Mouse (Mus musculus) cerebral cortex, adult 2 months (tissue): ENCODE measurements around the gene Hexim2.

Experiments
- WGBS: fragments of 180-500 bp; shearing (Covaris S2); methylation state at CpG from one replicate; pipeline ENCODE4 v1.1.7; 2018; 5-methylcytosine and 5-hydroxymethylcytosine counted together

The Hexim2 gene

DNA sequence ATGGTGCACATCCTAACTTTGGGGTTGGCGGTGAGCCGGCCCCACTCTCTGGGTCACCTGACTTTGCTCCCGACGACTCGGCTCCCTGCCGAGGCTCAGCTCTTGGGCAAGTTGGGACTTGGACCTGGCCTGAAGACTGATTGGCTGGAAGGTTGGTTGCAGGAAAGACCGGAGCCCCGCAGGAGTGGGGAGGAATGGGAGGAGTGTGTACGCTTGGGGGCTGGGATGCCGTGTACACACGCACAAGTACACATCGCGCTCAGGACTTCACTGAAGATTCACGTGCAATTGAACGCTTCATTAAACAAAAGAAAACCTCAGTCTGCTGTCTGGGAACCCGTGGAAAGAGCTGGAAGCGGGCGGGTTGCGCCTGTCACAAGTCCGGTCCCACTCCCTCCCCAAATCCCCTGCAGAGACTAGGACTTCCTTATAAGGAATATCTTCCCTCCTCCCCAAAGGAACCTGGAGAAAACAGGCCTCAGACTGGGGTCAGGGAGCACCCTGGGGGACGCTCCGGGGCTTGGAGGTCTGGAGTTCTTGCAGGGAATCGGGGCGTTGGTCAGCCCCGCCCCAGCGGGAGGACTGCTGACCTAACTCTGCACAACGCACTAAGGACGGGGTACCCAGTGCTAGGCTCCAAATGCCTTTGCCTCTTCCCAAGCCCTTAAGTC, 20.2 kb upstream of the Hexim2 start:
- WGBS = 10% methylated on average over 28 of the region's 28 CpGs

DNA sequence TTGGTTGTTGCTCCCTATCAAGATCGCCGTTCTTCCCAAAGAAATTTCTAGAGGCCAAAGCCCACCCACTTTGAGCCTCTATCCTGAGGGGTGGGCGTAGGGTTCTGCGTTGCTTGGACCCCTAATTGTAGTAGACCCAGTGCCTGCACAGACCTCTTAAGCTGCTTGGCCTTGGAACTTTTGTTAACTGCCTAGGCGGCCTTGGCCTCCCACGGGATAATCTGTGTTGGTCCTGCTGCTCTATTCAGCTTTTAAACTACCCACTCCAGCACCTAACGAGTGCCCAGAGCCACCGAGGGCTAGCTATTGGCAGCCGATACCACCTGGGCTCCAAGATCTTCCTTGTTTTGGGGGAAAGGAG, 19.7 kb upstream of the Hexim2 start:
- 29% methylated on average over 9 of the region's 9 CpGs for WGBS

DNA sequence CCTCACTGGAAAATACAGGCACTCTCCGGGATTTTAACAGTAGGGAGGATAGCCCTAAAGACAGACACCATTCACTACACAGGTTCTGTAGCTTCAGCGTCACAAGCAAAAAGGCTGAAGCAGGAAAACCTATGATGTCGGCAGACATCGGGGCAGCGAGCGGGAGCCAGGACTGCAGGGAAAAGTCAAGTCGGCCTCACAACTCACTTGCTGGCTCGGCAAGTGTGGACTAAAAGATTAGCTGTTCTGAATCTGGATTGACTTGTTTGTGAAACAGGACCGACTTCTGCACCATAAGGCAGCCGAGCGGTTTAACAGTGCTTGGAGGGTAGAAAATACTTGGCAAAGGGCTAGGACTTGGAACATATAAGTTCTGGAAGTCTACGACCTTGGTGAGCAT, 19.2 kb upstream of the Hexim2 start:
- 54% methylated on average over 12 of the region's 12 CpGs for WGBS

DNA sequence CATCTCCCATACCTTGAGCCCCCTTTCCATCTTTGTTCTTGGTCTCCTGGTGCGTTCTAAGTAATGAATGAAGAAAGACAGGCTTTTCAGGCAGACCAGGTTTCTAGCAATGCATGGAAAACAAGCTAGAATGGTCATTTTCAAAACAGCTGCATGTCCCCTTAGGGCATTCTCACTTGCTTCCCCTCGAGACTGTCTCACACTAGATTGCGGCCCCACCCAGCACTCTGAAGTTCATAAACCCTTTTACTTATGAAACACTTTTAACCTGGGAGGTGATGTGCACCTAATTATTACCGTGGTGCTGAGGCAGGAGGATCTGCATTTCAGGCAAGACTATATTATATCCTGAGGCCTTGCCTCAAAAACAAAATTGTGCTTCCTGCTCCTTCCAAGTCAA, 18.5 kb upstream of the Hexim2 start:
- 81% methylated on average over 4 of the region's 4 CpGs for WGBS

DNA sequence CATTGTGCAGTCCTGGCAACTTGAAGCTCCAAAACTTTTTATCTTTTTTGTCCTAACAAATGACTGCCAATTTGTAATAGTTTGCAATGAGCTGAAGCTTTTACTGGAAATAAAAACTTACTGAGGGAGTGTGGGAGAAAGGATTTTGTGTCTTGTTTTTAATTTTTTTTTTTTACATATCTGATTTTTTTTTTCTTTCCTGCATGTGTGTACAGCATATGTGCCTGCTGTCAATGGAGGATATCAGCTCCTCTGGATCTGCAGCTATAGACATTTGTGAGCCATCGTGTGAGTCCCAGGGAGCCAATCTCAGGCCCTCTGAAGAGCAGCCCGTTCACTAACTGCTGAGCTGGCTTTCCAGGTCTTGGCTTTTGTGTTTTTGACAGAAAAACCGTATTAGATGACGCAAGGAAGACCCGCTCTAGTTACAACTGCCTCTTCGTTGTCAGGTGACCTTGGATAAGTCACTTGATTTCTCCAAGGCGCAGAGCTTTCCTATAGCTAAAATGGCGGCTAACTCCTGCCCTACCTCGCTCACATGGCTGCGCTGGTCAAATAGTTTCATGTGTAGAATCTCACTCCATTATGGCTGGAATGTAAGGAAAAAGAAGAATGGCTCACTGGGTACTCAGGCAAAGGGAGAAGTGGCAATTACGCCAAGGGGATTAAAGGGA, 17.8 kb upstream of the Hexim2 start:
- WGBS = 82% methylated on average over 11 of the region's 11 CpGs

DNA sequence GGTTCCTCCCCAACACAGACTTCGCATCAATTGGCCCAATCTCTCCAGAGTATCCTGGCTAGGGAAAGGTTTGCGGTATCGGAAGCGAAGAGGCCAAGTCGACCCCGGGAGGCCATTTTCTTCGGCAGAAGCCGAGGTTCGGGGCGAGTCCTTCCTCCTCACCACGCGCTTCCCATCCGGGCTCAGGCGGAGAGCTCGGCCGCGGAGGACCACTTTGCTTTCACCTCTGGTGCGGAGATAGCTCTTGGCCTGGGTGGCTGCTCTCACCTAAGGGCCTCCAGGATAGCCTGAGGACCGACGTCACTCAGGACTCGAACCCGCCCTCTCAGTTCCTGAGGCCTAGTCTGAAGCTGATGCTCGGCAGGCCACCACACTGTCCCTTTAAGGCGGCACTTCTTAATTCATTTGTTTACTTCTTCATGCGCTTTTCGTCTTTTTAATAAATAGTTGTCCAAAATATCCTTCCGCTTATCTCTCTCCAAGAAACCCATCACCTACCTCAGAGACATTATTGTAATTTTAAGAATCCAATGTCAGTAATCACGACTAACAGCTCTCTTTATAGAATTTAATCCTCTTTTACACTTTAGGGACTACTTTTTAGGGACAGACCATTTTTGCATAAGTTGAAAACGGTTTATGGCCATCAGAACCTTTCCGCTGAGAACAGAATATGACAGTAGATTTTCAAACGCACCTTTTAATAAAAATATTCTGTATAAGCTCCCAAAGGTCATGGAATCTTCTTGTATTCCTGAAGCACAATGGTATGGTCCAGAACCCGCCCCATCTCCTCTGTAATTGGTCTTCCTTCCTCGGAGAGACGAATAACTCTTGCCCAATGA, 16.8 kb upstream of the Hexim2 start:
- under 1% methylated on average over 34 of the region's 34 CpGs for WGBS

DNA sequence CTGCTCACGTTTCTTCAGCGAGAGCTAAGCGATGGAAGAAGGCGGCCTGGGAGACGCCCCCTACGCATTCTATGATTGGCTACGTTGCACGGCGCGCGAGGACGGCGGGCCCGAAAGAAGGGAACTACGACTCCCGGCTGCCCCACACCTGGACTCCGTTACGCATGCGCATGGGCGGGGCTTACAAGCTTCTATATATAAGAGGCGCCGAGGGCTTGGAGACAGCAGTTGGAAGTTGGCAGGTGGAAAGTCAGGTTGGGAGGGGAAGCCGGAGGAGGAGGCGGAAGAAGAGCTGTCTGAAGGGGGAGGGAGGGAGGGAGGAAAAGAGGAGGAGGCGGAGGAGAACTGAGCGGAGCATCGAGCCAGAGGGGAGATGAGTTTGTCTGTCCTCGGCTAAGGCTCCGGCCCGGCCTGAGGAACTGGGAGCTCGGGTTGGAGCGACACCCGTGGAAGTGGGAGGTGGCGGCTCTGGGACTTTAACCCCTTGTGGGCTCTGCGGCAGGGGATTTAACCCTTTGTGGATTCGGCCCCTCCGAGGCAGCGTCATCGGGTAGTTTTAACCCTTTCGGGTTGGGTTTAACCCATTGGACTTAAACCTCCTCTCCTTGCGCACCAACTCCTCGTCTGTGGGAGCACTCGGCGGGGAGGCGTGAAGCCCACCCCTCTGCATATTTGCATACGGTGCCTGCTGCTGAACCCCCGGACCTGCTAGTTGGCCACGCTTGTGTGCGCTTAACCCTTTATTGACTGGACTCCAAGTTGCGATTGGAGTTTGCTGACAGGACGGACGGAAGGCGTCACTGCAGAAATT, 16.0 kb upstream of the Hexim2 start, which contains the start of gene Hexim1:
Hexim1 (plus strand) TSS at position 224 of the 811 bp plus-strand sequence.
- under 1% methylated on average over 53 of the region's 53 CpGs for WGBS

DNA sequence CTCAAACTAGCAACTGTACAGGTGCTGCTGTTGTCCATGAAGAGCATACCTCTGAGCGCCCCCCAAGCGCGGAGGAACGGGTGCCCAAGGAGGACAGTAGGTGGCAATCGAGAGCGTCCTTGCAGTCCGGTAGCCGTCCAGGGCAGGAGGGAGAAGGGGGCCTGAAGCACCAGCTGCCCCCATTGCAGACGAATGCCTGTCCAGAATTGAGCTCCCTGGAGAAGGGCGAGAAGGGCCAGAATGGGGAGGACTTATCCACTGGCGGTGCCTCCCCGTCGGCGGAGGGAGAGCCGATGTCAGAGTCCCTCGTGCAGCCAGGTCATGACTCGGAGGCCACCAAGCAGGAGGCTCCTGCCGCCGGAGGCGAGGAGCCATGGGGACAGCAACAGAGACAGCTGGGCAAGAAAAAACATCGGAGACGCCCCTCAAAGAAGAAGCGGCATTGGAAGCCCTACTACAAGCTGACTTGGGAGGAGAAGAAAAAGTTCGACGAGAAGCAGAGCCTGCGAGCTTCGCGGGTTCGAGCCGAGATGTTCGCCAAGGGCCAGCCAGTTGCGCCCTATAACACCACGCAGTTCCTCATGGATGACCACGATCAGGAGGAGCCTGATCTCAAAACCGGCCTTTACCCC, 15.2 kb upstream of the Hexim2 start:
- WGBS = under 1% methylated on average over 35 of the region's 35 CpGs

DNA sequence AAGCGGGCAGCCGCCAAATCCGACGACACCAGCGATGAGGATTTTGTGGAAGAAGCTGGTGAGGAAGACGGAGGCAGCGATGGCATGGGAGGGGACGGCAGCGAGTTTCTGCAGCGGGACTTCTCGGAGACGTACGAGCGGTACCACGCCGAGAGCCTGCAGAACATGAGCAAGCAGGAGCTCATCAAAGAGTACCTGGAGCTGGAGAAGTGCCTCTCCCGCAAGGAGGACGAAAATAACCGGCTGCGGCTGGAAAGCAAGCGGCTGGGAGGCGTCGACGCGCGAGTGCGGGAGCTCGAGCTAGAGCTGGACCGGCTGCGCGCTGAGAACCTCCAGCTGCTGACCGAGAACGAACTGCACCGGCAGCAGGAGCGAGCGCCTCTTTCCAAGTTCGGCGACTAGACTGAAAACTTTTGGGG, 14.6 kb upstream of the Hexim2 start:
- under 1% methylated on average over 38 of the region's 38 CpGs for WGBS

DNA sequence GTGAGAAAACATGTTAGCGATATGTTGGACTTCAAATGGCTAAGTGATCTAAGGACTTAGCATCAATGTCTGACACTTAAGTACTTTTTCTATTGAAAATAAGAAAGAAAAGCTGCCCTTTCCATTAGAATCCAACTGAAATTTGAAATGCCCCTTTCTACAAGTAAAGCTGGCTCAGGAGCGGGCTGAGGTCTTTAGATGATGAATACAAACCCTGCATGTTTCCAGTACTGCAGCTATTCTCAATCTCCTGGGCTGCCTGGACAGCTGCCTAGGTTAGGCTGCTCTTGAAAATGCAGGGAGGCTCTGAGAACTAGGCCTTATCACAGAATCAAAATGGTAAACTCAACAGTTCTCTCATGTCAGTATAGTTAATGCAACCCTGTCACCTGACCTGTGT, 13.4 kb upstream of the Hexim2 start:
- WGBS = 57% methylated on average over 2 of the region's 2 CpGs

DNA sequence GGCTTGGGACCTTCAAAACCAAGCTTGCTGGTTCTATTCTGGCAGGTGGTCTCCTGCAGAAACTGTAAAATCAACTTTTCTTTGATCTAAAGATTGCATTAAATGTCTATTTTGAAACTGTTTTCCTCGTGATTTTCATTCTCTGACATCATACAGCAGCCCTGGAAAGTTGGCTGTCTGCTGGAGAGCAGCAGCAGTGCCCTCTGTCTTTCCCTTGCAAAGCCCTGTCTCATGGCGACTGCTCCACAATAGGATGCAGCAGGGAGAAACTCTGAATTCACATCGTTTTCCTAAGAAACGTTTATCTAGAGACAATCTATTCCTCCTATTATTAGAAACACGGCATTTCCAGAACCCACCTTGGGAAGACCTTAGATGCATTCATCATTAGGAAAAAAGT, 12.6 kb upstream of the Hexim2 start:
- 21% methylated on average over 5 of the region's 5 CpGs for WGBS

DNA sequence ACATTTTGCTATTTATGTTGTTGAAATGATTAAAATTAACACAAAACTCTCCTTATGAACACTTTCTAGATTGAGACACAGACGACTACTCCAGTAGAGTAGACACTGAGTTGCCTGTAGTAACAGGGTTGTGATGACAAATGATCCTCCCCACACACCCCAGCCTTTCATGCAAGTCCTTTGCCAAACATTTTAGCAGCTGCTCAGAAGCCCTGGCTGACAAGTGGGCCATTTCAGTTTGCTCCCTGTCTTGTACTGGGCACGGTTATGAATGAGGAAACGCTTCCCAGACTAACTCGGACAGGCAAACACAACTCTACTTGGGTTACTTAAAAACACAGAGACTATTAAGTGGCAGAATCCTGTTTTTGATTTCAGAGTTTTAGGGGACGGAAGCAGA, 11.9 kb upstream of the Hexim2 start:
- WGBS = 22% methylated on average over 5 of the region's 5 CpGs

DNA sequence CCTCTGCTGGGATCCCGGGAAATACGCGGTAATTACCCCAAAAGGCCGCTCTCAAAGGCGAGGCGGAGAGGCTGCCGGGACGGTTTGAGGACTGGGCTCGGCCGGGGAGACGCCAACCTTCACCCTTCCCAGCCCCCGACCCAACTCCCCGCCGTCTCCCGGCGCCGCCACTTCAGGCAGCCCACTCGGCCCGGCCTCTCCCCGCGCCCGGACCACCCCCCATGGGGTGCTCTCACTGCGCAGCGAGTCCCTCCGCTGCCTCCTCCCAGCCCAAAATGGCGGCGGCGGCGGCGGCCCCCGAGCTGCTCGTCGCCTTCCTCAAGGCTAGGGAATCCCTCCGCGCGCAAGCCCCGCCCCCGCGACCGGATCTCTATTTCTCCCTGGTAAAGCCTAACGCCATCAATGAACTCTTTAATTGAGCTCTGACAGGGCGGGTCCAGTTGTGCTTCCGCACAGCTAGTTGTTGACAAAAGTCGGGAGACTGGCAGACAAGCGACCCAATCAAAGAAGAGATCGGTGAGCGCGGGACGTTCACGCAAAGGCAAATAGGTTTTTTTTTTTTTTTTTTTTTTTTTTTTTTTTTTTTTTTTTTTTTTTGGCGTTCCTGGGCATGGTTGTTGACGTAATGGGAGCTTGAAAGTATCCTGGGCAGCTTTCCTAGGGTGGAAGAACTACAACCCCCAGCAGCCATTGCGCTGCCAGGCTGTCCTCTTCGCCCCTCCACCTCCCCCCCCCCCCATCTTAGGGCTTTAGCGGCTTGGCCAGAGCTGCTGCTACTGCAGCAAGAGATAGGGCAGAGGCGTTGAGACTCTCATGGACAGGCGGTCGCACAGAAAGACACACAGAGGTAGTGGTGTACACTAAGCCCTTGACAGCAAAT, 587 bp downstream of the Hexim2 start:
- WGBS = under 1% methylated on average over 58 of the region's 58 CpGs

DNA sequence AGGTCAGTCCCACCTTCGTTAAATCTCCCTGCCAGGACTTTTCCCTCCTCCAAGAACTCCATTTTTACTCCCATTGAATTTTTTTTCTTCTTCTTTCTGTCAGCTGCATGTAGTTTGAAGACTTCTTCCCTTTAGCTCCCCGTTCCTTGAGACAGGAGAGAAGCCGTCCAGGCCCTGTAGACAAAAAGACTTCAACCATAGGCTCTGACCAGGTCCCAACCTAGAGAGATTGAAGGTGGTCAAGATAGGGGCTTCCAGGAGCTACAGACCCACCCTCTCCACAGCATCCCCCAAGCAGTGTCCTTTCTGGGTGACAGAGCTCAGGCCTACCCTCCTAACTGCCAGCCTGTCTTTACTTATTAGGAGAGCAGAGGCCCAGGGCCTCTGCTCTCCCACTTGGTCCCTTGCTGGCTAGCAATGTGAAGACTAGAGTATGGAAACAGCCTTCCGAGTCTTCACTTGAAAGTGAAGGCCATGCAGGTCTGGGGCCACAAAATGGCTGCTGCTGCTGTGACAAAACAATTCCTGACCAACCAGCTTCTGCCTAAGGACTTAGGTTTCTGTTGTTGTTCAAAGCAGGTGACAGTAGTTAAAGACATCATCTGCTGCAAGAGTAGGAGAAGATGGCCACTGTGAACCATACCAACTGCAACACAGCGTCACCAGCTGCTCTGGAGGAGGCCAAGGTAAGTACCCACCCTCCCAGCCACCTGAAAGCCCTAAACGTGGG, 1.4 kb downstream of the Hexim2 start:
- WGBS = 40% methylated on average over 6 of the region's 6 CpGs

DNA sequence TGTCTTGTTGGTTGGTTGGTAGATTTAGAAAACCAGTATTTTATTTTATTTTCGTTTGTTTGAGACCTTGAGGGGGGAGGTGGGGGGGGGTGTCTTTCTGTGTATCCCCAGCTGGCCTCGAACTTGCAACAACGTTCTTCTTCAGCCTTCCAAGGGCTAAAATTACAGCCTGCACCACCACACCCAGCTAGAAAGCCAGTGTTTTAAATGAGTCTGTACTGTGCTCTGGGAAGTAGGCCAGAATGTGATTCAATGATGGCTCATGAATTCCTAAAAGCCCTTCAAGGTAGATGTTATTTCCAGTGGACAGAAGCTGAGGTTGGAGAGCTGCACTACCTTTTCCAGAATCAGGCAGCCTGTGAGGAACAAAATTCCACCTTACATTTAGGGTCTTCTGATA, 2.0 kb downstream of the Hexim2 start:
- whole genome bisulfite sequencing = 27% methylated on average over 3 of the region's 3 CpGs

DNA sequence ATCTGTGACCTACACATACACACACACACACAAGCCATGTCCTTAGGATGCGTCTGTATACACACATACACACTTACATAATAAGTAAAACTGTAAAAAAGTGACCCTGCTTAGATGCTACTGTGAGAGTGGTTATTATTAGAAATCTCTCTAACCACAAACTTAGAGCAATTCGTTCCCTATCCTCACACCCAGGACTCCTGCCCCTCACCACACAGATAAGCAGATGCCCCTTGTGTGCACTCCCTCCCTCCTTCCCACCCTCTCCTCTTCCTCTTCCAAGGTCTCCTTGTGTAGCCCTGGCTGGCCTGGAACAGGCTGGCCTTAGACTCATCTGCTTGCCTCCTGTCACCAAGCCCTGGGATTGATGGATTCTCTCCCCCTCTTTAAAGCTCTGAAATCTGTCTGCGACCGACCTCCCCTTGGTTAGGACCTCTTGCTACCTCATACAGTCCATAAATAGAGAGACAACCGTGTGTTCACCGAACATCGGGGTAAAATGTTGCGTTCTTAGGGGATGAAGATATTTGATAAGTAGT, 3.9 kb downstream of the Hexim2 start:
- 78% methylated on average over 8 of the region's 8 CpGs for WGBS

DNA sequence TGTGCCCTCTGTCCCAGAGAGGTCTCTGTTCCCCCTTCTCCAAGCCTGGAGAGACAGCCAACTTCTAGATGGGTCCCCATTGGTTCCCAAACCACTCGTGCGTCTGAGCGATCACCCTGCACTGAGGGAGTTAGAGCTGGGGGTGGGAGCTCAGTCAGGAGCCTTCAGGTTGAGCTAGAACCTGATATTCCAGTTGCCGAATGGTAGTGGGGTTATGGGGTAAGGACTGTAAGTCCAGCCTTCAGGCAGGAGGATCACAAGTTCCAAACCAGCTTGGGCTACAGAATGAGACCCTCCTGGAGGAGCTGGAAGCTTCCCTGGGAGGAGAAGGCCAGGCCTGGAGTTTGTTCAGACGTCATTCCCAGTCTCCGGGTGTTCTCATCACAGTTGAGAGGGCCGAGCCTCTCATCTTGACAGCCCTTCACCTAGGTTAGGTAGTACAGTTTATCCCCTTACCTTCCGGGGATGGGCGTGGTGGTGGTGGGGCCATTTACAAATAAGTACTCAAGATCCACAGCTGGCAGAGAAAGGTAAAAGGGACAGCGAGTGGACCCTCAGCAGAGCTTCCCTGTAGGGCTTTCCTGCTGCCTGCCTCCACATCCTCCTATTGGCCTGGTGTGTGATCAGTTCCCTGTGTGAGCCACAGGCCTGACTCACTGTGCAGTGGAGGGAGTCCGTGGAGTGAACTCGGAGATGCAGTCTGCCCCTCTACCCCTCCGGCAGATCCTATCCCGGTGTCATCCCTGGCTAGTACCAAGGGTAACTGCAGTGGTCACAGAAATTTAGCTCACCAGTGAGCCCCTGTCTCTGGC, 7.9 kb downstream of the Hexim2 start:
- WGBS = 79% methylated on average over 14 of the region's 14 CpGs

DNA sequence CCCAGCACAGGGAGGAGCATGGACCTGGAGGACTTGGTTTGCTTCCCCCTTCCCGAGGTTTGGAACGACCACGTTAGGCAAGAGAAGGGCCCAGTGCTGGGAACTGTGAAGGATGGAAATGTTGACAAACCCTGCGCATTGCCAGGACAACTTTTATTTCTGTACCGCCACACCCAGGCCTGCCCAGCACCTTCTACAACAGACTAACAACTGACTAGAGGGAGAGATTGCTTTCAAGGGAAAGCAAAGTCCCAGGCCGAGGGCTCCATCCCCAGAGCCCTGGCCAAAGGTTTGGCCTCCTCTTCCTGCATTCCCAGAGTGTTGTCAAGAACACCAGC, 8.5 kb downstream of the Hexim2 start:
- WGBS = 43% methylated on average over 6 of the region's 6 CpGs
